18 mouse cellular contexts compared by ENCODE assay signal in genomic region chr17:74808901-74809300, GRCm38 (mm10).
DNase-seq lines count a peak whose midpoint lies in the region; ATAC-seq lines count a peak whose summit lies in the region.
"Had no signal": no experiment of that assay in that cellular context is flagged by ENCODE, and none has a peak within 500 bp of the region (broad histone marks: within the 10 kb centered on the region; RNA-seq: fewer than 3 reads in every experiment).

No protein-coding gene starts in this region.

- peaks cover 8% of the 10 kb centered on the region; the same call in 1 of the 2 replicates for H3K4me1 ChIP-seq in kidney, embryonic 15.5 days

- no peak for ATAC-seq in kidney, embryonic 15.5 days (replicated peaks; ENCODE audit: low FRiP score)
- ATAC-seq: forebrain, embryonic 13.5 days; forebrain, postnatal 0 days; hindbrain, postnatal 0 days had no signal

- no peak overlapping the region for H3K9ac ChIP-seq in kidney, embryonic 15.5 days
- H3K9ac ChIP-seq: embryonic facial prominence, embryonic 13.5 days; forebrain, embryonic 13.5 days; forebrain, postnatal 0 days; hindbrain, embryonic 13.5 days had no signal

- no peaks in the 10 kb centered on the region for H3K36me3 ChIP-seq in macrophage (ENCODE audit: inconsistent target)
- H3K36me3 ChIP-seq in kidney, embryonic 15.5 days, result no peaks in the 10 kb centered on the region
- H3K36me3 ChIP-seq: embryonic facial prominence, embryonic 13.5 days; hindbrain, embryonic 13.5 days had no signal

- peaks cover 39% of the 10 kb centered on the region; the same call in 1 of the 2 replicates for H3K79me2 ChIP-seq in macrophage (ENCODE audit: inconsistent target)

- H3K4me3 ChIP-seq in macrophage (ENCODE audit: inconsistent target), result no peak overlapping the region
- H3K4me3 ChIP-seq in kidney, embryonic 15.5 days (replicated peaks), result no peak overlapping the region
- H3K4me3 ChIP-seq: embryonic facial prominence, embryonic 13.5 days; forebrain, embryonic 13.5 days; hindbrain, embryonic 13.5 days had no signal

- H3K9me3 ChIP-seq in kidney, embryonic 15.5 days (replicated peaks), result no peaks in the 10 kb centered on the region
- H3K9me3 ChIP-seq: embryonic facial prominence, embryonic 13.5 days; forebrain, embryonic 13.5 days; hindbrain, embryonic 13.5 days had no signal

- no peaks in the 10 kb centered on the region for H3K27me3 ChIP-seq in kidney, embryonic 15.5 days
- H3K27me3 ChIP-seq: embryonic facial prominence, embryonic 13.5 days; forebrain, embryonic 13.5 days; hindbrain, embryonic 13.5 days had no signal

- WGBS in macrophage (ENCODE audit: missing documents), result 97% methylated on average over 4 of the region's 4 CpGs
- WGBS in kidney, embryonic 15.5 days, result 89% methylated on average over 4 of the region's 4 CpGs

- no peak overlapping the region for H3K4me2 ChIP-seq in kidney, embryonic 15.5 days
- H3K4me2 ChIP-seq: embryonic facial prominence, embryonic 13.5 days; forebrain, embryonic 13.5 days; hindbrain, embryonic 13.5 days had no signal

- H3K27ac ChIP-seq in macrophage, result peak overlapping the region; percentile 17; the same call in 1 of the 2 replicates
- no peak overlapping the region for H3K27ac ChIP-seq in kidney, embryonic 15.5 days
- H3K27ac ChIP-seq: embryonic facial prominence, embryonic 13.5 days; forebrain, embryonic 13.5 days; hindbrain, embryonic 13.5 days; hindbrain, postnatal 0 days had no signal

- DNase-seq in adrenal gland, adult 2 months, result peak; percentile 68
- DNase-seq in adrenal gland, adult 18-20 months (ENCODE audit: low spot score in 2 of 2), result no peak
- DNase-seq in 3T3-L1 (ENCODE audit: low read depth, low spot score), result peak; percentile 63
- DNase-seq in adrenal gland, postnatal 10 days, result peak; percentile 27
- DNase-seq in cerebellum, adult 9-11 months, result no peak
- DNase-seq: cerebellum, adult 11-12 months; cerebellum, adult 9-10 months; cerebellum, postnatal 36 days; forebrain, postnatal 0 days; gastrocnemius, postnatal 14 days; heart, postnatal 10 days; kidney, adult 18-20 months had no signal

Comparison
In these comparisons a context has a peak if more than half of its experiments do, and no peak if none do; other contexts are left out.
1. DNase-seq: peak in adrenal gland, adult 2 months (single experiment), 3T3-L1 (single experiment) and adrenal gland, postnatal 10 days (single experiment); none in adrenal gland, adult 18-20 months (0 of 2) and cerebellum, adult 9-11 months (single experiment).